25 mouse cellular contexts compared by ENCODE assay signal in genomic region chr19:57945626-57946250, GRCm38 (mm10).
A peak's percentile ranks its signal among the peaks of the same experiment; 100 is the strongest.
DNase-seq lines count a peak whose midpoint lies in the region; ATAC-seq and TF ChIP-seq lines count a peak whose summit lies in the region.
"Had no signal": no experiment of that assay in that cellular context is flagged by ENCODE, and none has a peak within 500 bp of the region (broad histone marks: within the 10 kb centered on the region; RNA-seq: fewer than 3 reads in every experiment).

No protein-coding gene starts in this region.

- WGBS in liver, embryonic 12.5 days (ENCODE audit: insufficient replicate concordance) = 48% methylated on average over 4 of the region's 4 CpGs
- WGBS in liver, embryonic 15.5 days (ENCODE audit: insufficient replicate concordance) = 29% methylated on average over 4 of the region's 4 CpGs
- WGBS in stomach, postnatal 0 days = 84% methylated on average over 4 of the region's 4 CpGs

- TF ChIP-seq EP300 in stomach, postnatal 0 days (optimal IDR thresholded peaks at IDR 0.05) = no peak

- intact Hi-C loops in heart, postnatal 25 days (cut with DNase I) = no loop called here

- H3K27ac ChIP-seq in liver, embryonic 12.5 days = no peak overlapping the region
- no peak overlapping the region for H3K27ac ChIP-seq in liver, embryonic 15.5 days (replicated peaks)
- H3K27ac ChIP-seq in stomach, postnatal 0 days (replicated peaks) = no peak overlapping the region
- H3K27ac ChIP-seq: embryonic facial prominence, embryonic 10.5 days; embryonic facial prominence, embryonic 12.5 days; forebrain, embryonic 13.5 days had no signal

- H3K4me2 ChIP-seq in liver, embryonic 12.5 days = no peak overlapping the region
- H3K4me2 ChIP-seq in liver, embryonic 15.5 days = no peak overlapping the region
- H3K4me2 ChIP-seq in stomach, postnatal 0 days (replicated peaks; ENCODE audit: low read depth) = no peak overlapping the region
- H3K4me2 ChIP-seq: embryonic facial prominence, embryonic 12.5 days; forebrain, embryonic 13.5 days had no signal

- H3K4me1 ChIP-seq in liver, embryonic 12.5 days = peaks cover 21% of the 10 kb centered on the region
- peaks cover 6% of the 10 kb centered on the region; the same call in 1 of the 2 replicates for H3K4me1 ChIP-seq in liver, embryonic 15.5 days (replicated peaks)
- no peaks in the 10 kb centered on the region for H3K4me1 ChIP-seq in stomach, postnatal 0 days (replicated peaks; ENCODE audit: control insufficient read depth, insufficient read depth)
- H3K4me1 ChIP-seq: embryonic facial prominence, embryonic 10.5 days; embryonic facial prominence, embryonic 12.5 days had no signal

- peak; percentile 65 for ATAC-seq in liver, embryonic 12.5 days
- ATAC-seq in liver, embryonic 15.5 days (ENCODE audit: insufficient read depth) = peak; percentile 44; the same call in 1 of the 2 replicates
- ATAC-seq in stomach, postnatal 0 days (ENCODE audit: low FRiP score, low TSS enrichment) = 0 out of 2 replicates have a peak, but pooled peaks have one; percentile 11
- ATAC-seq: activated CD4-positive, CD25-positive, alpha-beta regulatory T cell, adult 4 months; CD4-positive, CD25-positive, alpha-beta regulatory T cell, adult 4 months; forebrain, embryonic 13.5 days; Patski had no signal

- DNase-seq in heart, adult 11 months = peak; percentile 56
- DNase-seq in heart, postnatal 25 days (ENCODE audit: low spot score) = no peak
- DNase-seq in liver = no peak
- no peak for DNase-seq in stomach, postnatal 0 days (ENCODE audit: low spot score)
- DNase-seq in thymus, postnatal 10 days (ENCODE audit: low spot score in 2 of 2) = no peak
- DNase-seq in lung, postnatal 10 days = no peak
- DNase-seq: adrenal gland, adult 8-10 months; adrenal gland, postnatal 14 days; adrenal gland, postnatal 36 days; B cell, adult 2 months; cerebellum, adult 11-12 months; cerebellum, adult 2 months; cerebellum, adult 9-10 months; cerebellum, postnatal 10 days; cerebellum, postnatal 25 days had no signal

- H3K9ac ChIP-seq in liver, embryonic 12.5 days = no peak overlapping the region
- no peak overlapping the region for H3K9ac ChIP-seq in liver, embryonic 15.5 days
- no peak overlapping the region for H3K9ac ChIP-seq in stomach, postnatal 0 days (ENCODE audit: low read length)
- H3K9ac ChIP-seq: embryonic facial prominence, embryonic 12.5 days; forebrain, embryonic 13.5 days had no signal

- no peak for TF ChIP-seq CTCF in stomach, postnatal 0 days (IDR thresholded peaks at IDR 0.05; ENCODE audit: low read depth)

- H3K36me3 ChIP-seq in liver, embryonic 12.5 days = no peaks in the 10 kb centered on the region; the same call in 1 of the 2 replicates
- 0 out of 2 replicates have a peak, but pooled peaks cover 2% of the 10 kb centered on the region for H3K36me3 ChIP-seq in liver, embryonic 15.5 days (replicated peaks)
- H3K36me3 ChIP-seq in stomach, postnatal 0 days (ENCODE audit: control insufficient read depth, insufficient read depth, low read length) = no peaks in the 10 kb centered on the region
- H3K36me3 ChIP-seq: embryonic facial prominence, embryonic 12.5 days; G1E had no signal

- H3K9me3 ChIP-seq in liver, embryonic 12.5 days (replicated peaks) = no peaks in the 10 kb centered on the region
- H3K9me3 ChIP-seq in liver, embryonic 15.5 days (replicated peaks) = no peaks in the 10 kb centered on the region
- H3K9me3 ChIP-seq in stomach, postnatal 0 days (ENCODE audit: control insufficient read depth, low read length) = no peaks in the 10 kb centered on the region
- H3K9me3 ChIP-seq: embryonic facial prominence, embryonic 10.5 days; embryonic facial prominence, embryonic 12.5 days; forebrain, embryonic 13.5 days had no signal

- no peaks in the 10 kb centered on the region for H3K27me3 ChIP-seq in liver, embryonic 12.5 days (replicated peaks)
- H3K27me3 ChIP-seq in liver, embryonic 15.5 days = no peaks in the 10 kb centered on the region
- H3K27me3 ChIP-seq in stomach, postnatal 0 days (ENCODE audit: control insufficient read depth, insufficient read depth, low read length) = no peaks in the 10 kb centered on the region
- H3K27me3 ChIP-seq: CH12.LX; embryonic facial prominence, embryonic 12.5 days; forebrain, embryonic 13.5 days; Patski had no signal

- no peak overlapping the region for H3K4me3 ChIP-seq in liver, embryonic 12.5 days
- H3K4me3 ChIP-seq in liver, embryonic 15.5 days (replicated peaks) = no peak overlapping the region
- H3K4me3 ChIP-seq in stomach, postnatal 0 days (ENCODE audit: low read depth, low read length) = no peak overlapping the region
- H3K4me3 ChIP-seq: embryonic facial prominence, embryonic 10.5 days; embryonic facial prominence, embryonic 12.5 days; forebrain, embryonic 13.5 days had no signal

Comparison
In these comparisons a context has a peak if more than half of its experiments do, and no peak if none do; other contexts are left out.
1. ATAC-seq: peak in every context shown above with its lines; median percentile 65 in liver, embryonic 12.5 days; 44 in liver, embryonic 15.5 days; 11 in stomach, postnatal 0 days.